Mouse (Mus musculus) liver, adult (tissue): ENCODE data around the gene Hbs1l.
A peak's percentile ranks its signal among the peaks of the same experiment; 100 is the strongest.

Experiments used
- GATA4 ChIP-seq: IDR thresholded peaks from 2 replicates; pipeline ENCODE4 v1.6.1; 2014; ENCODE audit warnings: mild to moderate bottlenecking, low read length; ENCODE audit not compliant: insufficient replicate concordance

Gene Hbs1l

DNA sequence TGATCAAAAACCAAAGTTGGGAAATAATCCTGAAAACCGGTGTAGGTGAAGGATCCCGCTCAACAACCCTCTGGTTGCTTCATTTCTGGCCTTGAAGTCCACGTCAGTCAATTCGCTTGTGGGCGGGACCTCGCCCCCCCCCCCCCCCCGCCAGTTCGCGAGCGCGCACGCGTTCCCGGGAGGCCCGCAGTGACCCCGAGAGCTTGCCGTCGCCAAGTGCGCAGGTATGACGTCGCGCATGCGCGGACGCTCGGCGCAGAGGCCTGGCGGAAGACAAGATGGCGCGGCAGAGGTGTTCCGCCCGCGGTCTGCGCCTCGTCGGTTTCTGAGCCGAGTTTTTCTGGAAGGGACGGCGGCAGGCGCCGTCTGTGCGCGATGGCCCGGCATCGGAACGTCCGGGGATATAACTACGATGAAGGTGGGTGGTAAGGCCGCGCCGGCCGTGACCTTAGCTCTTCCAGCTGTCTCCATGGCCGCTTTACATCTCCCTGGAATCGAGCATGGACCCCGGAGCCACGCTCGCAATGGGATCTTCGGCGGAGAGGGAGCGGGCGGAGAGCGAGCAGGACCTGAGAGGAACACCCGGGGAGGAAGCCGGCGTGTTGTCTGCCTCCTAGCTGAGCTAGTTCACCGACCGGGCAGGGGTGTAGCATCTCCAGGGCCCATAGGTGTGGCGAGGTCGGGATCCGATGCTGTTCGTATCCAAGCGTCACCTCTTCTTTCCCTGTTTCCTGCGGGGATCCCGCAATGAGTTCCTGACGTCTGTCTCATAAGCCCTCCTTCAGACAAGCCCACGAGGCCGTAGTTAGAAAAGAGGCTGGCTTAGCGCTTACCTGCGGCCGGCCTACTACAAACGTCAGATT lies at the start of gene Hbs1l:
TSS of gene Hbs1l (plus strand) at position 221 of the 863 bp plus-strand sequence.
- TF ChIP-seq GATA4, result no peak

DNA sequence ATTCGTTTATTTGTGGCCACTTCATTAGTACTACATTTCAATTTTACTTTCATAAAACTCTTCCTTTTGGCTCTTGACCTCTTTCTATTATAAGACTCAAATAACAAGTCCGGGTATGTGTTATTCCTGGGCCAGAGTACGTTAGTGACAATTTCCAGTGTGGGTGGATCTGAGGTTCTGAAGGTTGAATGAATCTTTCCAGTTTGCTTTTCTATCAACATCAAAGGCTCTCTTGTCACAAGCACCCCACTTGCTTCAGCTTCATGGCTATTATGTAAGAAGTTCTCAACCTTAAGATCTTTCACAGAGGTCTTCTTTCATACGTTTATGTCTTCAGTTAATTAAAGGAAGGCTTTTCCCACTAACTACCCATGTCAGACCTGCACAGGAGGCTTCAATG lies 47.2 kb upstream of the Hbs1l start:
- no peak for TF ChIP-seq GATA4

DNA sequence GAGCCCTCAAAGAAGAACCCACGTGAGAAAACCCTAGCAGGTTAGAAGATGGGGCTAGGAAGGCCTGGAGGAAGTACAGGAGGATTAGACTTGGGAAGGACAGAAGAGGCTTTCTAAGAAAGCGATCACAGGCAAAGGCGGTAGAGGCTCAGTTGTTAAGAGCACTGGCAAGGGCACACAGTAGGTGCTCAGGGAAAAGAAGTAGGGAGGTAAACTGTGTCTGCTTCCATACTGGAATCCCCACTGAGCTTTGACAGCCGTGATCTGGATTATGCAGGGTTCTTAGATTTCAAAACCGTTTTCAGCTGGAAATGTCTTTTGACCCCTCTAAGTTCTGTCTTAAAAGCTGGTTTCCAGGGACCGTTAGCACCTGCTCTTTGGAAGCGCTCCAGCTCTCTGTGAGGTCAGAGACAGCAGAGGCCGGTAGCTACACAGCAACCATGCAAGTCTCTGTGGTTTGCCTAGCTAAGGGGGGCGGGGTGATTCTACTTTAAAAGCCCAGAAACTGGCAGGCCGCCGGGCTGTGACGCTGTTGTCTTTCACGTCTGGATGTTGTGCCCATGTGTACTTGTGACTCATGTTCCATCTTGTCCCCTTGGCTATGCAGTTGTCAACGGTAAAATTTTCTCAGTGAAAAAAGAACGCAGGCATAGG lies 43.8 kb upstream of the Hbs1l start:
- no peak for TF ChIP-seq GATA4

DNA sequence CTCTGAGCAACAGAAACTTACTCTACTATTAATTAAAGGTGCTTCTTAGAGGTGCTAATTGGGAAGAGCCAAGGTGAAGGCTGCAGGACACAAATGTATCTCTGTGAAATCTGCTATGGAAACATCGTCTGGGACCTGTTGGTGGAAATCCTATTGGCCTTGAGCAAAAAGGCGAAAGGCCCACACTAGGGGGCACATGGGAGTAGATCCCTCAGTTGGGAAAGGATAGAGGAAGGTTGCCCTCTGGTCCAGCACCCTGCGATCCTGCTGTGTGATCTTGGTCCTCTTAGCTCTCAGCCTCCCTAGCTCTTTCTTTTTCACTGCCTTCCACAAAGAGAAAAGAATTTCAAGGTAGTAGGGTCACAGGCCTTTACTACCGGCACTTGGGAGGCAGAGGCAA lies 43.0 kb upstream of the Hbs1l start:
- no peak for TF ChIP-seq GATA4

DNA sequence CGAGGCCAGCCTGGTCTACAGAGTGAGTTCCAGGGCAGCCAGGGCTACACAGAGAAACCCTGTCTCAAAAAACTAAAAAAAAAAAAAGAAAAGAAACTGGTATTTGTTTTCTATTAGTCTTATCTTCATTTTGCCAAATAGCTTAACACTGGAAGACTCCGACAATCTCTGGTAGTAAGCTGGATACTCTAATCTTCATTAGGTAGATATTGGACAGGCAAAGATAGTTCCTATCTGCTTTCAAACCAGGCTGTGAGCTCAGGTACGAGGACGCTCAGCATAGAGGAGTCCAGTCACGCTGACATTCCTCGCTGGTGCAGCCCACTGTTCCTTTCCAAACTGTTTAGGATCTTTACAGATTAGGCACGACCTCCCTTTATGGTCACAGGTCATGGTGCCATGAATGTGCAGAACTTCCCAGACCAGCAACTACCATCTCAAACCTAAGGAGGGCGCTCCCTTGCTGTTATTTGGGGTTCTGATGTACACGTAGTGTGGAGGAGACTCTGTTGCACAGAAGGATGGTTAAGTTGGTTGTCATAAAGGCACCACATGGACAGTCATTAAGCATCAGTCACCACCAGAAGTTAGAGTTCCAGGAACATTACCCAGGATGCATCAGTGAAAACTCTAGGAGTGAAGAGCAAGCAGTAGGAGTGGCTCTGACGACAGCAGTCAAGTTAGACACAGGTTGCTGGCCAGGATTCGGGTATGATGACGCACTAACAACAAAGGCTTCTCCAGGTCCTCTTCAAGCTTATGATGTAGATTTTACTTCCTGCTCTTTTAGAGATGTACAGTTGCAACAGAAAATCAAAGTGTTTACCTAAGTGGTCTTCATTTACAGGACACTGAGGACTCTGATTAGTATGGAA lies 41.3 kb upstream of the Hbs1l start:
- TF ChIP-seq GATA4, result no peak

DNA sequence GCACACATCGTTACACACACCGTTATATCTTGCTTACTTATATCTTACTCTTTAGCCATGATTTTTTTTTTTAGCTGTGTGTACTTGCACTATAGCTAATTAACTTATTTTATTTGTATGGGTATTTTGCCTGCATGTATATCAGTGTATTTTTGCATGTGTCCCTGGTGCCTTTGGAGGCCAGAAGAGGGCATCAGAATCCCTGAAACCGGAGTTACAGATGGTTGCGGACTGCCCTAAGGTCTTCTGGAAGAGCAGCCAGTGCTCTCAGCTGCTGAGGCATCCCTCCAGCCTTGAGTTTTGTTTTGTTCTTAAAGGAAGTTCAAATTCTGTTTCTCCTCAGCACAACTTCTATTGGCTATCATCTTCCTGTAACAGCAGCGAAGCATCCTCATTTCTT lies 38.5 kb upstream of the Hbs1l start:
- TF ChIP-seq GATA4, result no peak

DNA sequence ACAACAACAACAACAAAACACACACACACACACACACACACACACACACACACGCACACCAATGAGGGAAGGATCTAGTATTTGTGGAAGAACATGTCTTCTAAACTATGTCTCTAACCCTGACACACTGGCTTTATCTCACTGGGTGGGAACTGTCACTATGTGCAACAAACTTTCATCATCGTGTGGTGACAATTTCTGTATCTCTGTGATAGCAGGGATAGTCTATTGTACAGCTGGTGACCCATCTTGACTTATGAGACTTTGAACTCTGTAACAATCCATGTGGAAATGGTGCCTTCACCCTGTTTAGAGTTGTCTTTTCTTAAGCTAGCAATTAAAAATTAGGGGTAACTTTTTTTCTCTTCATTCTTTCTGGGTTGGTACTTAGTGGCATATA lies 36.1 kb upstream of the Hbs1l start:
- 0 out of 2 replicates have a peak, but pooled peaks have one; percentile 11 for TF ChIP-seq GATA4

DNA sequence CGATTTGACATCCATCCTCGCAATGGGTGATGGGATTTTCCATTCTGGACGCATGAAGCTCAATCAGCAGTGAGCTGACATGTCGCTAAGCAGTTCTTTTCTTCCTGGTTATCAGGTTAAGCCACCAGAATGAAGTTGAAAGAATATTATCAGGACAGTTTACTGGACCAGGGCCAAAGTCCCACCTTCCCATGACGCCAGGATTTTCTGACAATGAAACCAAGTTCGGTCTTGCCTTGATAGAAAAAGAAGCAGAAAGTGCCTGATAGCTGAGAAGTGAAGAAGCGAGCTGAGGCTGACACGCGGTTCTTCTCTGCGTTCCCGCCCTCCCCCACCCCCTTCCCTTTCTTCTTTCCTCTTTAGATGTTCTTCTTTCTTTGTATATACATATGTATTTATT lies 30.6 kb upstream of the Hbs1l start:
- no peak for TF ChIP-seq GATA4

DNA sequence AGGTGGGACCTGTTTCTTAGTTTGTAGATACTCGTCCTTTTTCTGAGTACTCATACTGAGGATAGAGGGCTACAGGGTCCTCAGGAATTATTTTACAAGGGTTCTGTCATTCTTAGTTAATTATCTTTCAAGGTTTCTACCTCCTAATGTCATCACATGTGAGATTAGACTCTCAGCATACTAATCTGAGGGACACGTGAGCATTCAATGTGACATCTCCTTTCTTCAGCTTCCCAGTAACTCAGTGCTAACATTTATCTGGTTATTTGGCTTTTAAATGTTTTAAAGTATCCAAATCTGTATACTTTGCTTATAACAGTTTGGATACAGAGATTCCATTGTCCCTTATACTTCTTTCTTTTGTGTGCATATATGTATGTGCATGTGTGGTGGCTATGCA lies 28.3 kb upstream of the Hbs1l start:
- TF ChIP-seq GATA4, result no peak

DNA sequence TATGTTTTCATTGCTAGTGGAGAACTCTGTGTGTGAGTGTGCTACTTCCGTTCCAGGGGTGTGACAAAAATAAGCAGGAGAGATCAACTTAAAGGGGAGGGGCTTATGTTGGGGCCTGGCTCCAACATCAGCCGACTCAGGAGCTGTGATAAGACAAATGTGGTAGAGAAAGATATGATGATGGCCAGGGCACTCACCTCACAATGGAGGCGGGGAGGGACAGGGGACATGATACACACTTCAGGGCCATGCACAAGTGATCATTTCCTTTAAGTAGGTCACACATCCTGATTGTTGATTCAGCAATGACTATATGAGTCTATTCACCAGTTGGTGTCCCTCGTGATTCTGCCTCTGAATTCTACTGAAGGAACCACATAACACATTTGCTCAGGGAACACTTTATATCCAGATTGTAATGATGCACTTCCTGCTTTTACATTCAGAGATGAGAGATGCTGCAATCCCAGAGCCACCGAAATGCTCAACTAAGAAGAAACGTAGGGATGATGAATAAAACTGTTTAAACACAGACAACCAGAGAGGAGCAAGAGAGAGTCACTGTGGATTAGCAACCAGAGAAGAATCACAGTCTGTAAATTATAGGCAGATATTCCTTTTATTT lies 26.9 kb upstream of the Hbs1l start:
- 0 out of 2 replicates have a peak, but pooled peaks have one; percentile 10 for TF ChIP-seq GATA4

DNA sequence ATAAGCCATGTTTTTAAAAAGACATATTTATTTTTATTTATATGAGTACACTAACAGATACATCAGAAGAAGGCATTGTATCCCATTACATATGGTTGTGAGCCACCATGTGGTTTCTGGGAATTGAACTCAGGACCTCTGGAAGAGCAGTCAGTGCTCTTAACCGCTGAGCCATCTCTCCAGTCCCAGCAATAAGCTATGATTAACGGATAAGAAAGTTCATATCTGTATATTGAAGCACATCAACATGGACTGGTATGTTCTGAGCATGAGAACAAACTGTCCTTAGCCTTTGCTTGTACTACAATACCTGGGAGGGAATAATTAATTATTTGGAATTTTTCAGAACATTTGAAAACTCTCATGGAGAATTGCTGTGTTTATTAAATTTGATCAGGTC lies 25.9 kb upstream of the Hbs1l start:
- no peak for TF ChIP-seq GATA4

DNA sequence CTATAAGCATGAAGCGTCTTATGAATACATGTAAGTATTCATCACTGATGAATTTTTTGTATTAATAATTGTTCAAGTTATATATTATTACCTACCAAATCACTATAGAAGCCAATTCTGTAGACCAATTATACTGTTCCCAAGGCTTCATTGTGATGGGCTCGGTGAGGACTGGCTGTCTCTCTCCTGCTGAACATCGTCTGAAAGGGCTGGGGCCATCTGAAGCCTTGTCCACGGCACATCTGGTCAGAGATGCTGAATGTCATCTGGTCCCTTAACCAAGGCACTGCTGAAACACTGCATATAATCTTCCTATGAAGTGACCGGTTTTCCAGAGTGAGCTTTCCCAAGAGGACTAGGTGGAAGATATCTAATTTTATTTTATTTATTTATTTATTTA lies 24.9 kb upstream of the Hbs1l start:
- TF ChIP-seq GATA4, result no peak

DNA sequence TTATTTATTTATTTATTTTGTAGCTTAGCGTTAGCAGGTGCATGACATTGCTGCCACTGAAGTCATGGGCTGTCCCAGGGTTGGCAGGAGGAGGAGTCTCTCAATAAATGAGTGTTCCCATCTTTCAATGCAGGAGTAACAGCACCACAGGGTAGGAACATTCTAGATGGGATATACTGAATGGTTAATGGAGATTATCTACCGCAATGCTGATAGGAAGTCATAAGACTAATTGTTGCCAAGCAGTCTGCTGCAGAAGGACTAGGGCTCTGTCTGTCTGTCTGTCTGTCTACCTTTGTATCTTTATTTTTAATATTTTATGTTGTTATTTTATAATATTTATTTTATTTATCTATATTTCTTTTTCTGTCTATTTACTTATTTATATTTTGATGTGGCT lies 24.5 kb upstream of the Hbs1l start:
- no peak for TF ChIP-seq GATA4

DNA sequence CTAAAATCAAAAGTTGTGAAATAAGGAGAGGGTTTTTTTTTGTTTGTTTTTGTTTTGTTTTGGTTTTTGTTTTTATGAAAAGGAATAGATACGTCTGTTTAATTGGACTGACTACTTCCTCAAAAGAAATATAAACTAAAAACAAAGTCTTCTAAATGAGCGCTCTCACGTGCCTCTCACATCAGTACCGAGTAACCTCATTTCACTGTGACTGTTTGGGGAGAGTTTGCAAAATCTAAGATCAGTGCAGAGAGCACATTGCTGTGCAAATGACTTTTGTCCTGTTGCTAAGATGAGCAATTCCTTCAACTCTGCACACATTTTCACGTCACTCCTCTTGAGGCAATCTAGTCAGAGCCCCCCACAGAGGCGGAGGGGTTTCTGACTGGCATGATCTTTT lies 24.0 kb upstream of the Hbs1l start:
- no peak for TF ChIP-seq GATA4

DNA sequence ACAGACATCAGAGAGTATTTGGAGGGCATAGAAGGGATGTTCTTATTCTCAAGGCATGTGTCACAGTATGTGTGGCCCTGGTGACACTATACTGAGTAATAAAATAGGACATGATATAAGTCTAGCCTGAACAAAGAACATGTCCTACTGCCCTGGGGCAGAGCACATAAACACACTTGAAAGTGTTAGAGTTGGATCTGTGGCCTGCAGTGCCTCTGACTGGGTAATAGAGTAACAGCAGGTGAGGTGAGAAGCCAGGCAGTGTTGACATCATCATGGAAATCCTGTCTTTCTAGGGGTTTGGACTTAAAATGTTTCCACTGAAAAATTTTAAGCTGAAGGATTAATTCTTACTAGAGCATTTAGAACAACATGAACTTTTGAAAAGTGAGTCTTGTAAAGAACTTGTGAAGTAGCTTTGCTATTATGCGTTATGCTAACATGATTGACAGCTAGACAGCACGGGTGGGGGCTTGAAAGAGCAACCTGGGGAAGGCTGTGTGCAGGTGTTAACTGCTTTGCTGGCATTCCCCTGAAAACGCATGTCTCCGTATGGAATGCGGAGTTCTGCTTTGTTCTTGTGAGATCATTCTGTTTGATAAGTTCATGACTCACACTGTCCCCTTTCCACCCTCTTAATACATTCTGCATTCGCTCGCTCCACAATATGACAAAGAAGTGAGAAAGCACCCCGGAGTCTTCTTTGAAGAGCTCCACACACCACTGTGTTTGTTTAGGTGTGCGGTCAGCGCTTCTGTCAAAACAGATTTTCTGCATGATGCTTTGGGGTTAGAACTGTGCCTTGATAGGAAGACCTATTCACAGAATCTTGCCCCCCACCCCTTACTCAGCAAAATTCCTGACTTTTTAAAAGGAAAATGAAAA lies 8.3 kb upstream of the Hbs1l start:
- no peak for TF ChIP-seq GATA4

DNA sequence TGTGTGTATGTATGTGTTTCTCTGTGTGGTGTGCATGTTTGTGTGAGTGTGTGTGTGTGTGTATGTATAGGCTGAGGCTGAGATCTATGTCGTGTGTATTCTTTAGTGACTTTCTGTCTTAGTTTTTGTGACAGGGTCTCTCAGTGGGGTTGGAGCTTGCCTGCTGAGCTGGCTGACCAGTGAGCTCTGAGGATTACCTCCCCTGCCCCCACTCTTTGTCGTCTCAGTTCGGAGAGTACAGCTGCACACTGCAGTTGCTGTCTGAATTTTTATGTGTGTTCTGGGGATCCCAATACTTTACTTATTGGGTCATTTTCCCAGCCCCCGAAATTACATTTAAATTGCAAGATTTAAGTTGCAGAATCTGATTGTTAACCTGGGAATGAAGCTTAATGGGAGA lies 4.6 kb upstream of the Hbs1l start:
- TF ChIP-seq GATA4, result no peak
